Mouse (Mus musculus) spleen, adult 2 months (tissue): ENCODE results near the gene Slu7. TPM values are rescaled to one million over a fixed set of nuclear protein-coding genes. Genes with fewer than 3 reads are reported as not detected.

Source experiments
- DNase-seq, 2 experiments: peaks; one replicate each; pipeline versions ENCODE4 v3.0.0 to v3.0.0-alpha.2; 2012 to 2021; ENCODE audit warnings: low spot score in 2 of 2, low read depth in 1 of 2
- H3K27ac ChIP-seq: fragments of 200-500 bp; 2 replicates; pipeline ENCODE4 v1.5.1; 2012; ENCODE audit warnings: low read length, inconsistent platforms; ENCODE audit not compliant: insufficient read depth
- H3K27me3 ChIP-seq: fragments of 200-500 bp; 2 replicates; pipeline ENCODE4 v1.6.1; 2012; ENCODE audit warnings: mild to moderate bottlenecking, moderate library complexity, low read length, inconsistent platforms; ENCODE audit not compliant: control insufficient read depth, insufficient read depth
- H3K36me3 ChIP-seq: fragments of 200-500 bp; 2 replicates; pipeline ENCODE4 v1.6.1; 2012; ENCODE audit warnings: mild to moderate bottlenecking, low read length, inconsistent platforms; ENCODE audit not compliant: control insufficient read depth, insufficient read depth
- H3K4me1 ChIP-seq: fragments of 200-500 bp; 2 replicates; pipeline ENCODE4 v1.6.1; 2011; ENCODE audit warnings: inconsistent platforms; ENCODE audit not compliant: control insufficient read depth, insufficient read depth, insufficient read length
- H3K4me3 ChIP-seq: fragments of 200-500 bp; 2 replicates; pipeline ENCODE4 v1.5.1; 2011; ENCODE audit warnings: mild to moderate bottlenecking, inconsistent platforms; ENCODE audit not compliant: insufficient read depth, insufficient read length; ENCODE audit errors: extremely low read depth
- CTCF ChIP-seq: fragments of 200-500 bp; IDR thresholded peaks from 2 replicates; pipeline ENCODE4 v1.5.1; 2011; ENCODE audit warnings: mild to moderate bottlenecking, inconsistent platforms; ENCODE audit not compliant: insufficient read depth, insufficient read length, insufficient replicate concordance; ENCODE audit errors: extremely low read depth
- POLR2A ChIP-seq: fragments of 200-500 bp; IDR thresholded peaks from 2 replicates; pipeline ENCODE4 v1.6.1; 2011; ENCODE audit warnings: low read depth, low read length, inconsistent platforms
- WGBS: fragments of 180-500 bp; shearing (Covaris S2); methylation state at CpG from one replicate; pipeline ENCODE4 v1.1.7; 2018; 5-methylcytosine and 5-hydroxymethylcytosine counted together
- polyA plus RNA-seq: library from polyadenylated mRNA; depleted of rRNA; stranded (reverse); fragments of >200 nt; gene quantifications from 2 replicates; pipeline ENCODE4 v1.2.3, GENCODE M21; 2012

The Slu7 gene
- polyA plus RNA-seq, 1 experiment = 3.1 TPM

DNA sequence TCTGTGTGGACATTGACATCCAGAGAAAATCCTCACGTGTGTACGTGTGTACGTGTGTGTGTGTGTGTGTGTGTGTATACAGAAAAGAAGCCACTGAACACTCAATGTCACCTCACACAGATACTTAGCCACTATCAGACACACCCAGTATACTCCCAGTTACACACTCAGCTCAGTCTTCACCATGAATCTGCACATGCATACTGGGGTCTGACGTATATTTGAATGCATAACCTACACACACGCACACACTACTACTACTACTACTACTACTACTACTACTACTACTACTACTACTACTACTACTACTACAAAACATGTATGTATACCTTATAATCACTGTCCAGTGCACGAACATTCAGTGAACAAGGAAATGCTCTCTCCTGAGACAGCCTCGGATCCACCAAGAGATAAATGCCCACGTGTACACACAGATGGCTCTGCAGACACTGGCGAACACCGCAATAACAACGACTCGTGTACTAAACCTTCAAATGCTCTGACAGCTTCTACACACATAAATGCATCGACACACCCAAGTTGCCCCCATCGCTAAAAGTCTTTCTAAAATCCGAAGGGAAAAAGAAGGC is 40.2 kb downstream of the Slu7 start:
- TF ChIP-seq CTCF (no peak), POLR2A (no peak)
- 63% methylated on average over 15 of the region's 15 CpGs for WGBS
- no peak overlapping the region for H3K4me3 ChIP-seq
- no peaks in the 10 kb centered on the region for H3K27me3 ChIP-seq
- no peak overlapping the region for H3K27ac ChIP-seq
- H3K4me1 ChIP-seq = no peaks in the 10 kb centered on the region; the same call in 1 of the 2 replicates
- H3K36me3 ChIP-seq = no peaks in the 10 kb centered on the region
- DNase-seq = no peak

DNA sequence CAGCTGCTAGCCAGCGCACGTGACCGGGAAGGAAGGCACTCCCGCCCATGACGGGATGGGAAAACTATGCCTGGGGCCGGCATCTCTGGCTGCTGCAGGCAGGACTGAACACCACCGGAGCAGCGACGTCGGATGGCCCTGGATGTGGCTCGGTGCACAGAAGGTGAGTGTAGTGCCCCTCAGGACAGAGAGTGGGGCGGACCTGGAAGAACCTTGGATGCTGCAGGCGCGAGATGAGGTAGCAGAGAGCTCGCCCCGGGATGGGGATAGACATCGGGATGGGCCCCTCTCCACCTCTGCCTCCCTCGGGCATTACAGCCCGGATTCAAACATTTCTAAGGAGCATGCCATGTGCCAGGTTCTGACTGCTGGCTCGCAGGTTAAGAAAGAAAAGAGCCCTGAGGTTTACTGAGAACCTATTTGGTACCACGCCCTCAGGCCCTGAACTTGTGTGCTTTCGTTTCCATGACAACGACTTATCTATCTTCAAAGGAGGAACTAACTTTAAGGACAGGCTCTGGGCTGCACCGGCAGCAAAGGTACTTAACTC is 40.8 kb downstream of the Slu7 start, which contains the start of gene C1qtnf2:
Gene C1qtnf2, plus strand, starts transcription at position 52 of the 550 bp plus-strand sequence.
- no peaks in the 10 kb centered on the region for H3K27me3 ChIP-seq
- no peak within 1 kb of the TSS for H3K27ac ChIP-seq
- TF ChIP-seq CTCF (no peak), POLR2A (no peak)
- 11% methylated on average over 24 of the region's 24 CpGs for WGBS
- H3K4me3 ChIP-seq = peak within 1 kb of the TSS; percentile 13; the same call in 1 of the 2 replicates
- H3K4me1 ChIP-seq = no peaks in the 10 kb centered on the region; the same call in 1 of the 2 replicates
- DNase-seq = peak in 1 of 2 experiments; percentile 14
- H3K36me3 ChIP-seq = no peaks in the 10 kb centered on the region

DNA sequence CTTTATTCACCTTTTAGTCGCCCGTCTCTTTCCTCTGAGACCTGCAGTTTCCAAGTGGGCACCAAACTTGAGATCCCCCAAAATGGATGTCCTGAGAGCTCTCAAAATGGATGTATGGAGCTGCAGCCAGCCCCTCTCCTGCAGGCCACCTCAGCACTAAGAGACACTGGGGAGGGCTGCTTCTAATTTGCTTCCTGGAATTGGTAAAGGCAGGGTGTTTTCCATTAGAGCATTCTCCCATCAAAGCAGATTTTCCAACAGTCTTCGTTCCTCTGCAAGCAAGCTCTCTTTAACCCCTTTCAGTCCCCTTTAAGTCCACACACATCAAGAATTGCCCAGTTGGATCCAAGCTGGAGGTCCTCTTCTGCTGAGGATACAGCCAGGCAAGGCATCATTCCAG is 45.8 kb downstream of the Slu7 start:
- no peak overlapping the region for H3K4me3 ChIP-seq
- no peak for DNase-seq

DNA sequence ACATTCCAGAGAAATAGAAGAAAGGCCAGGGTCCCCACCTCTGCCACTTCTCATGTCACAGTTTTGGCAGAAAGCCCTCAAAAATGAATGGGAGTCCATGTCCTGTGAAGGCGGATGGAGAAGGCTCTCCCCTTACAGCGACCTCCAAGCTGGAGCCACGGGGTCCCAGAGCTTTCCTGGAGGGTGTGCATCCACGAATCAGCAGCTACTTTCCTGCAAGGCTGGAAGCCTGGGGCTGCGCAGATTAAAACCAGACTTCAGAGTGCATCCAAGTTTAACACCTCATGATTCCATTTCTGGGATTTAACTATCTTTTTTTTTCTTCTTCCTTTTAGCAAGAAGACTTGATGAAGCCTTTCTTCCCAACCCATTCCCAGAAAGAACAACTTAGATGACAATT is 47.0 kb downstream of the Slu7 start:
- DNase-seq = no peak
- Histone ChIP-seq H3K27me3 (no peaks in the 10 kb centered on the region), H3K4me3 (no peak overlapping the region), H3K27ac (no peak overlapping the region), H3K36me3 (no peaks in the 10 kb centered on the region), H3K4me1 (no peaks in the 10 kb centered on the region)
- 63% methylated on average over 5 of the region's 5 CpGs for WGBS
- TF ChIP-seq POLR2A (no peak), CTCF (no peak)

More for the DNA sequence above, 45.8 kb downstream of the Slu7 start:
- no peaks in the 10 kb centered on the region for H3K36me3 ChIP-seq
- no peak overlapping the region for H3K27ac ChIP-seq
- TF ChIP-seq CTCF (no peak), POLR2A (no peak)
- 94% methylated on average over 3 of the region's 3 CpGs for WGBS
- no peaks in the 10 kb centered on the region; the same call in 1 of the 2 replicates for H3K4me1 ChIP-seq
- no peaks in the 10 kb centered on the region for H3K27me3 ChIP-seq

DNA sequence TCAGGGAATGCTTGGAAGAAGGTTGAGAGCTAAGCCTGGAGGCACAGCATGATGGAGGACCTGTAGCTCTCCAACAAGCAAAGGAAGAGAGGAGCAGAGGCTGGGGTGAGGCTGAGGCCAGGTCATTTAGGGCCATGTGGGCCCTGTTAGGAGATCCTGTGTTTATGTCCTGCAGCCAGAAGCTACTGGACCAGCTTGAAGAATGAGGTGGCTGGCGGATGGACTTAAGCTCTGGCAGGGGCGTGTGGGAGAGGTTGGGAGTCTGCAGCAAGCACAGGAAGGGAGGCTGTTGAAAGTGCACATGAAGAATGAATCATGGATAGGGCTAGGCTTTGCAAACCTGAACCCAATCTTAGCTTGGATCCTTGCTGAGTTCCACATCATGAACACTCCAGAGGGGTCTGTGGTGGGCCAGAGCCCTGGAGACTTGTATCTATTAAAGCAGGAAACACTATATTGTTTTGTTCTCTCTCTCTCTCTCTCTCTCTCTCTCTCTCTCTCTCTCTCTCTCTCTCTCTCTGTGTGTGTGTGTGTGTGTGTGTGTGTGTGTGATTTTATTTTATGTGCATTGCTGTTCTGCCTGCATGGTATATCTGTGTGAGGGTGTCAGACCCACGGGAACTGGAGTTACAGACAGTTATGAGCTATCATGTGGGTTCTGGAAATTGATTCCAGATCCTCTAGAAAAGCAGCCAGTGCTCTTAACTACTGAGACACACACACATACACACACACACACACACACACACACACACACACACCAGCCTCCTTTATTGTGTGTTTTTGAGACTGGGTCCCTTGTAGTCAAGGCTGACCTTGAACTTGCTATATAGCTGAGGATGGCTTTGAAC is 48.4 kb downstream of the Slu7 start:
- Histone ChIP-seq H3K4me1 (no peaks in the 10 kb centered on the region), H3K4me3 (no peak overlapping the region), H3K27ac (no peak overlapping the region), H3K27me3 (no peaks in the 10 kb centered on the region), H3K36me3 (no peaks in the 10 kb centered on the region)
- no peak for TF ChIP-seq POLR2A
- no peak for TF ChIP-seq CTCF
- no peak for DNase-seq
- 79% methylated on average over 3 of the region's 3 CpGs for WGBS

DNA sequence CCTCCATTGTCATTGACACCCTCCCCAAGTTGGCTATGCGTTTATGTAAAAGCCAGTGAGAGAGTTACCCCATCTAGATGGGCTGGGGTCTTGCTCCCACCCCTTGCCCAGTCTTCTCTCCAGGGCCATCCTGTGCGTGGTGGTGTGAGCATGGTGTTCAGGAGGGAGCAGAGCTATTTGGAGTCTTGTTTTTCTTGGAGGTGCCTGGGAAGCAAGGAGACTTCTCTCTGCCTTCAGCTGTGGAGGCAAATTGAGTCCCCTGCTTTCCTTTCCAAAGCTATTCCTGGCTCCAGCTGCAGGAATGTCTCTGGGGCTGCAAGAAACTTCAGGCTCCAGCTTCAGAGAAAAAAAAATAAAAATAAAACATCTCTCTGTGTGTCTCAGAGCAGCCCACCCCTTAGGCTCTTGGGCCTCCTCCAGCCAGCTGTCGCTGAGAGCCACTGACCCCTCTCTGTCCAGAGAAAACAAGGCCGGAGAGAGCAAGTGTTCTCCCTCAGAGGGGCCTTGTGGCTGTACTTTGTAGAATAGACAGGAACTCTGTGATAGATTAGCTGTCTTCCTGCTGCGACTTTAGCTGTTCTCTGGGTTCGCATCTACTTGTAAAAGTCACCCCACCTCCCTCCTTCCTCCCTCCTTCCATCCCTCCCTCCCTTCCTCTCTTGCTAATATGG is 49.7 kb downstream of the Slu7 start:
- no peak for DNase-seq
- WGBS = 55% methylated on average over 6 of the region's 6 CpGs
- TF ChIP-seq POLR2A (no peak), CTCF (no peak)
- no peaks in the 10 kb centered on the region for H3K27me3 ChIP-seq
- H3K36me3 ChIP-seq = no peaks in the 10 kb centered on the region
- no peak overlapping the region for H3K4me3 ChIP-seq
- no peaks in the 10 kb centered on the region for H3K4me1 ChIP-seq
- no peak overlapping the region for H3K27ac ChIP-seq
